Mouse (Mus musculus) CH12.LX (cell line): ENCODE measurements around the gene Dcun1d4.

Experiments used
- EP300 ChIP-seq: IDR thresholded peaks from 2 replicates; pipeline ENCODE4 v1.6.1; 2011; ENCODE audit warnings: low read length, improper control_type of control experiment
- IRF4 ChIP-seq: IDR thresholded peaks from 2 replicates; pipeline ENCODE4 v1.6.1; 2014; ENCODE audit warnings: low read depth, mild to moderate bottlenecking, inconsistent platforms, low read length, improper control_type of control experiment
- KAT2A ChIP-seq: IDR thresholded peaks from 2 replicates; pipeline ENCODE4 v1.6.1; 2012; ENCODE audit warnings: low read length, improper control_type of control experiment, inconsistent platforms; ENCODE audit not compliant: insufficient replicate concordance
- MXI1 ChIP-seq: IDR thresholded peaks from 2 replicates; pipeline ENCODE4 v1.6.1; 2011; ENCODE audit warnings: mild to moderate bottlenecking, low read depth, low read length, improper control_type of control experiment
- POLR2A ChIP-seq: IDR thresholded peaks from 2 replicates; pipeline ENCODE4 v1.6.1; 2011; ENCODE audit warnings: low read depth, mild to moderate bottlenecking, improper control_type of control experiment, low read length
- POLR2AphosphoS2 ChIP-seq: IDR thresholded peaks from 2 replicates; pipeline ENCODE4 v1.6.1; 2011; ENCODE audit warnings: low read depth, low read length, improper control_type of control experiment
- ZNF384 ChIP-seq: IDR thresholded peaks from 2 replicates; pipeline ENCODE4 v1.6.1; 2012; ENCODE audit warnings: low read depth, low read length, improper control_type of control experiment, inconsistent platforms

GRCm38 (mm10) chr5:73514202-73514601 is 33.4 kb downstream of the Dcun1d4 start:
- no peak for TF ChIP-seq KAT2A
- TF ChIP-seq MXI1: no peak
- no peak for TF ChIP-seq POLR2A
- no peak for TF ChIP-seq POLR2AphosphoS2
- TF ChIP-seq IRF4: no peak
- no peak for TF ChIP-seq ZNF384
- no peak for TF ChIP-seq EP300
